Mouse (Mus musculus) layer of hippocampus, adult 11-12 months (tissue): ENCODE data around the gene Cog1.
"Not testable (repeated sequence)": the region's sequence is repeated elsewhere in the genome, so short reads cannot be mapped to it uniquely, and the experiment has no call there.

Experiments used
- DNase-seq: peaks from one replicate; pipeline ENCODE4 v3.0.0; 2022; ENCODE audit warnings: low spot score

Cog1 gene

GRCm38 (mm10) chr11:113632303-113632702 is 16.7 kb upstream of the Cog1 start:
- DNase-seq, result no peak

DNA sequence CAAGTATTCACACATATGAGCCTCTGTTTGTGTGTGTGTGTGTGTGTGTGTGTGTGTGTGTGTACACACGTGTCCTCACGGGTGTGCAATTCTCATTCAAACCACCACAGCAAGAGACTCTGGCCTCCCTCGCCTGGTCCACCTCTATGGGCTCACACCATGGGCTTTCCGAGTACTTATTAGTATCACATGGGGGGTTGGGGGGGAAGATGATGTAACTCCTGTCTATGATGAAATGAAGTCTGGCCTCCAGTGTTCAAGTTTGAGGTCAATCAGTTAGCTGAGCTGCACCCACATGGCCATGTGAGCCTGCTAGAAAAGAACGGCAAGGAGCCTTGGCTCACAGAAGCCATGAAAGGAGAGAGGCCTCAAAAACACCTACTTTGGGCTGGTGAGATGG is 15.6 kb upstream of the Cog1 start:
- no peak for DNase-seq

- DNase-seq, result no peak
These were observed 14.3 kb upstream of the Cog1 start for GRCm38 (mm10) chr11:113634699-113635121.

DNA sequence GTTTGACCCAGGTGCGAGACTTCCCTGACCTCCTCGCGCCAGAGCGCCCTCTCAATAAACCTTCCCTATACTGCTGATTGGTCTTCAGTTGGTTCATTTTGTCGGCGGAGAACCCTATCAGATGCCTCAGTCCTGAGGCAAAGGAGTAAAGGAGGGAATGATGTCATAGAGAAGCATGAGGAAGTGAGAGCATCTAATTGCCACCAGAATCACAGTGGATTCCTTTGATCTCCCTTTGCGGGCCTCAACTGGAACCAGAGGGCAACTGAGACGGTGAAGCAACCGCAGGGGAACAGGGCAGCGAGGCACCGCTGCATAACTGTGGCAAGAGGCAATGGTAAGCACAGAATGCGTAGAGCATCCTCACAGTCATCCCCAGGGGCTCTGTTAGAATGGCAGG is 10.3 kb upstream of the Cog1 start:
- DNase-seq, result no peak

- no peak for DNase-seq
These were observed 3.8 kb upstream of the Cog1 start for GRCm38 (mm10) chr11:113645181-113645580.

GRCm38 (mm10) chr11:113648152-113648551 is 817 bp upstream of the Cog1 start:
- peak; percentile 81 for DNase-seq

DNA sequence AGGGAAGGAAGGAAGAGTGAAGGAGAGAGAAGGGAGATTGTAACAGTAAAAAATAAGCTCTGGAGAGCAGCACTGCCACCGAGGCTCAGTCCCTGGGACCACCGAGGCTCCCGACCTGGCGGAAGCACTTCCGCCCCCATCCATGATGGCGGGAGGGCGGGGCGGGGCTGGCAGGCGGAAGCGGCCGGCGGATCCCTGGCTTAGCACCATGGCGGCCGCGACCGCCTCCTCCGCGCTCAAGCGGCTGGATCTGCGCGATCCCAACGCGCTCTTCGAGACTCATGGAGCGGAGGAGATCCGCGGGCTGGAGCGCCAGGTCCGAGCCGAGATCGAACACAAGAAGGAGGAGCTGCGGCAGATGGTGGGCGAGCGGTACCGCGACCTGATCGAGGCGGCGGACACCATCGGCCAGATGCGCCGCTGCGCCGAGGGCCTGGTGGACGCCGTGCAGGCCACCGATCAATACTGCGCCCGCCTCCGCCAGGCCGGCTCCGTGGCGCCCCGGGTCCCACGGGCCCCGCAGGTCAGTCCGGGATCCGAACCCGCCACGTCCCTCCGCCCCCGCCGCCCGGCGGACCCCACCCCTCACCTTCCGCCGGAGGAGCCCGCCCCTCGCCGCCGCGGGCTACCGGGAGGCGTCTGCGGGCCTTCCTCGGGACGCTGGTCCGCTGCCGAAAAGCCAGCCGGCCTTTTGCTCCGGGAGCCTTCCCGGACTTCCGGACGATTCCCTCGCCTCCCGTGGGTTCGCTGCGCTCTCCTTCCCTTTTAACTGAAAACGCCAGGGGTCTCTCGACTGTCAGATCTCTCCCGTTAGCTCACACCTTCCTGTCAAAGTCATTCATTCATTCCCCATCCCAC is 613 bp downstream of the Cog1 start, which contains the start of gene Slc39a11:
Gene Slc39a11 (minus strand): TSS at position 727 of the 858 bp plus-strand sequence.
- peak; percentile 51 for DNase-seq

- no peak for DNase-seq
These were observed 2.4 kb downstream of the Cog1 start for GRCm38 (mm10) chr11:113651206-113651906.

DNA sequence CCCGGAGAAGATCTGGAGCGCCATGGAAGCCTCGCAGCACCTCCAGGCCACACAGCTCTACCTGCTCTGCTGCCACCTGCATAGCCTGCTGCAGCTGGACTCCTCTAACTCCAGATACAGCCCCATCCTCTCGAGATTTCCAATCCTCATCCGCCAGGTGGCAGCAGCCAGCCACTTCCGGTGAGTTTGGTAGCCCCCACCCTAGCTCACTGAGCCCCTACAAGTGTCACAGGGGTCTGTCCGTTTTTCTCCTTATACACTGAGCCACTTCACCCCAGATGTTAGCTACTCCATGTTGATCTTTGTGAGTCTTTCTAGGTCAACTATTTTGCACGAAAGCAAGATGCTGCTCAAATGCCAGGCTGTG is 2.9 kb downstream of the Cog1 start:
- no peak for DNase-seq

DNA sequence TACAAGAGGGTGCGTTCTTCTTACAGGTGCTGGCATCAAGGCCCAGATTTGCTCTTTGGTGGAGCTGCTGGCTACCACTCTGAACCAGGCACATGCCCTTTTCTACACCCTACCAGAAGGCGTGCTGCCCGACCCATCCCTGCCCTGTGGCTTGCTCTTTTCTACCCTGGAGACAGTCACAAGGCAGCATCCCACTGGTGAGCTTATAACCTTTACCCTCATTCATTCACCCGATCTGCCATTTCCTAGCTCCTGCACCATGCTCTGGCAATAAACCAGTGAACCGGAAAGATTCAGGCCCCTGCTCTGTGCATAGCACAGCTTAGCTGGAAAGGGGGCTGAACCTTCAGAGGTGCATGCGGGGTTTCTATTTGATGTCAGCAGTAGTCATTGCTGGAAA is 3.5 kb downstream of the Cog1 start:
- DNase-seq, result no peak

GRCm38 (mm10) chr11:113654105-113654504 is 5.1 kb downstream of the Cog1 start:
- no peak for DNase-seq

GRCm38 (mm10) chr11:113654561-113655270 is 5.7 kb downstream of the Cog1 start:
- peak; percentile 56 for DNase-seq

DNA sequence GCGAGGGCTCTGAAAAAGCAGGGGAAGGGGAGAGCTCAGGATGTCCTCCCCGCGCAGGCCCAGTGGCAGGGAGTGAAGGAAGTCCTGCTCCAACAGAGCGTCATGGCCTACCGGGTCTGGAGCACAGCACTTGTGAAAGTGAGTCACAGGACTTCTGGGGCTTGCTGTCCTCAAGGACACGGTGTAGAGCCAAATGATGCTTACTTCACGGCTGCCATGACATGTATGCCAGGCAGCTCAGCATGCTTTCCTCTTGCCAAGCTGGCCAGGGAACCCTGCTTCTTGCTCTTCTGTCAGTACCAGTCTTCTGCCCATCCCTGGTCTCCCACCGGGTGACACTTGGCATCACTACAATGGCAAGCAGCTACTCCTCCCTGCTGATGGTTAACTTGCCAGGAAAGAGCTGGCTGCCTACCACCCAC is 7.6 kb downstream of the Cog1 start:
- no peak for DNase-seq

DNA sequence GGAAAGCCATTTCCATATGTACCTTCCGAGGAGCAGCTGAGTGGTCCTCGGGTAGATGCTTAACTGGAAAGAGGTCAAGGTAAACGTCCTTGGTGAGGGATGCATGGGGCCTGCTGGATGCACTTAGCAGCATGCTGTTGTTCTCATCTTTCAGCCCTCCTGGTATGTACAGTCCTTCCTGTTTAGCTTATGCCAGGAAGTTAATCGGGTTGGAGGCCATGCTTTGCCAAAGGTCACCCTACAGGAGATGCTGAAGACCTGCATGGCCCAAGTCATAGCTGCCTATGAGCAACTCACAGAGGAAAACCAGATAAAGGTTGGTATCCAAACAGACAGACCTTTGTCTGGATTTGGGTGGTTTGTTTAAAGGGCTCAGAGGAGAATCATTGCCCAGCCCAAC is 8.3 kb downstream of the Cog1 start:
- DNase-seq, result no peak

DNA sequence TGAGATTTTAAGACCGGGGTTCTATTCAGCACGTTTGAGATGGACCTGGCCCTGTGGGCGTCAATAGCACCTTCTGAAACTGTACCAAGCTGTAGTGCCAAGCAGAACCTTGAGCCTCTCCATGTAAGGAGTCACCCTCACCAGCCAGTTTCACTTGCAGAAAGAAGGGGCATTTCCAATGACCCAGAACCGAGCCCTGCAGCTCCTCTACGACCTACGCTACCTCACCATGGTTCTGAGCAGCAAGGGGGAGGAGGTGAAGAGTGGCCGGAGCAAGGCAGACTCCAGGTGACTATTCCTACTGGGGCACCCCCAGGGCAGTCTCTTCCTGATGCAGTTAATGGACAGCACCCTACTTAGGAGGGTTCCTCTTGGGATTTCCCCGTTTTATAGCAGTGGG is 9.3 kb downstream of the Cog1 start:
- DNase-seq, result no peak

GRCm38 (mm10) chr11:113658763-113659162 is 9.8 kb downstream of the Cog1 start:
- DNase-seq, result no peak

DNA sequence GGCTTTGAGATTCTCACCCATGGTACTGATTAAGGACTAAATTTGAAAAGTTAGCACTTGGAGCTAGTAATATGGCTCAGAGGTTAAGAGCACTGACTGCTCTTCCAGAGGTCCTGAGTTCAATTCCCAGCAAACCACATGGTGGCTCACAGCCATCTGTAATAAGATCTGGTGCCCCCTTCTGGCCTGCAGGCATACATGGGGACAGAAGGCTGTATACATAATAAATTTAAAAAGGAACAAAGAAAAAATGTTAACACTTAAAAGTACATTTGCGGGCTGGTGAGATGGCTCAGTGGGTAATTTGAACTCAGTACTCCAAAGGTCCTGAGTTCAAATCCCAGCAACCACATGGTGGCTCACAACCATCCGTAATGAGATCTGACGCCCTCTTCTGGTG is 11.2 kb downstream of the Cog1 start:
- not testable (repeated sequence) for DNase-seq

GRCm38 (mm10) chr11:113660940-113661339 is 12.0 kb downstream of the Cog1 start:
- no peak for DNase-seq

- no peak for DNase-seq
These were observed 12.9 kb downstream of the Cog1 start for GRCm38 (mm10) chr11:113661835-113662351.

DNA sequence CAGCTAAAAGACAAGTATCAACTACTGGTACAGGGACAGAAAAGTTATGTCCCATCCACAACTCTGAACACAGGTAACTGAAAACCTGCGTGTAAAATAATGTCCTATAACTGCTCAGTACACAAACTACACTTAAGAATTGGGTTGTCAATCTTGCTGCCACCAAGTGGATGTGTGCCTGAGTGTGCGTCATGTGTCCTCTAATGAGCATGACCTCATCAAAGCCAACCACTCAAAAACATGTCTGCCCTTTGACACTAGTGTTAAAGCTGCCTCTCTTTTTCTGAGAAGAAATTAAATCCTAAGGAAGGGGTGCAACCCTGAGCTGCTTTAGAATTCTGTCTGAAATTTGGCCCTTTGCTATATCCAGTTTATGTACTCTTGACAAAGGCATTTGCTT is 15.3 kb downstream of the Cog1 start:
- DNase-seq, result no peak

GRCm38 (mm10) chr11:113666205-113666604 is 17.2 kb downstream of the Cog1 start:
- DNase-seq, result no peak

DNA sequence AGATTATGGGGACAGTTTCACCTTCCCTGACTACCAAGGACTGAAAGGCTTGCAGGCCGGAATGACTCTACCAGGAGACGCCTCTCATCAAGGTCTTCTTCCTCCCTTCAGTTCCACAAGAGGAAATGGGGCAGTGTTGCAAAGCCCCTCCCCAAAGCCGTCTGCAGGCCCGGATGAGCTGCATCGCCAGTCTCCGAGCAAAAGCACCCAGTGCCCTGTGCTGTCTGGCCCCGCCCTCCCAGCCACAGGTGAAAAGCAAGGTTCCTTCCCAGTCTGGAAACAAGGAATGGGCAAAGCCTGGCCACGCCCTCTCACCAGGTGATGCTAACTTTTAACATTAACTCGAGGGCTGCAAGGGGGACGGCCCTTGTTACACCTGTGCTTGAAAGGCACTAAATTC is 17.7 kb downstream of the Cog1 start:
- DNase-seq, result no peak

DNA sequence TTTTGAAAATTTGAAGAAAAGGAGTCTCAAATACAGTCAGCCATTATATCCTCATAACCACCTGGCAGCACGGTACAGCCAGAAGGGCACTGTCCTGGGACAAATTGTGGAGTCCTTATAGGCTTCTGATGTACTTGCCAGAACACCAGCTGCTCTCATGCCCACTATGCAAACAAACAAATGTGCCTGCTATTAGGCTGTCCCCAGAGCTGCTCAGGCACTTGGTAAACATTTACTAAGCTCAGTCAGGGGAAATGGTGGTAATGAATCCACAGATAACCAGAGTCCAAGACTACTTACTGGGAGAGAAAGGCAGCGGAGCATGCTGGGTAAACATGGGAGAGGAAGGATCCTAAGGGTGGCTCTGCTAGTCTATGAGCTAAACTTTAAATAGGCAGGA is 18.2 kb downstream of the Cog1 start:
- DNase-seq, result no peak
